Mouse (Mus musculus) embryo, embryonic 11 days (tissue): ENCODE measurements at regions not wholly inside any gene's neighbourhood (a gene's known extent, or its start where the extent isn't known, plus 50 kb on each side); places are given as distances from the start of the nearest gene placed in this dataset.

Source experiments
- DNase-seq: peaks from one replicate; pipeline ENCODE4 v3.0.0-alpha.2; 2015

DNA sequence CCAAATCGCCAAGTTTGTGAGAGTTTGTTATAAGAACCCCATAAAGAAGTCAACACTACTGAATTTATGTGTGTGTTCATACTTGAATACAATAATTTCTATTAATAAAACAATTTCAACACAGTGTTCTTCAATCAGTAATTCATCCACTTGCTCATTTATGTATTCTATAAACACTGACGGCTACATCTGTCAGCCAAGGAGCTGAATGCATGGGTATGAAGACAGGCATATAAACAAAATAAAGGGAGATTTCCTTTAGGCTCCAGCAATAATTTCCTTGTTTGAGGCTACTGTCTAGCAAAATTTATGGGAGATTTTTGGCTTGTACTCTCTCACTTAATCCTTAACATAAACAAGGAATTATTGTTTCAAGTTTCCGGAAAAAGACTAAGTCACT lies 502.9 kb downstream of the Nedd1 start:
- no peak for DNase-seq

DNA sequence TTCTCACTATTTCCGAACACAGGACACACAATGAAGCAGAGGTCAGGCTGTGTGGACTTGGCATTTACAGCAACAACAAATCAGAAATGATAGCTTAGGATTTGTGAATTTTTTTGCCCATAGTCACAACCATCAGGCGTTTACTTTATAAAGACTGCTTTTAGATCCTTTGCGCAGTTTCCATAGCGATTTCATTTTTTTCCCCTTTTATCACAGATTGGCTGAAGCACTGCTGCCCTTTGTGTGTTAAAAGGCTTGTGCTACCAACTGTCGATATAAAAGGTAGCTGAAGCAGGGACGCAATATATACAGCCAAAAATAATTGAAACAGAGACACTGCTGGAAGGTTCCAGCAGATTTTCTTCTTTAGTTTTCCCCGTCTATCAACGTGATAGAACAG lies 551.4 kb downstream of the Nedd1 start:
- DNase-seq = no peak

DNA sequence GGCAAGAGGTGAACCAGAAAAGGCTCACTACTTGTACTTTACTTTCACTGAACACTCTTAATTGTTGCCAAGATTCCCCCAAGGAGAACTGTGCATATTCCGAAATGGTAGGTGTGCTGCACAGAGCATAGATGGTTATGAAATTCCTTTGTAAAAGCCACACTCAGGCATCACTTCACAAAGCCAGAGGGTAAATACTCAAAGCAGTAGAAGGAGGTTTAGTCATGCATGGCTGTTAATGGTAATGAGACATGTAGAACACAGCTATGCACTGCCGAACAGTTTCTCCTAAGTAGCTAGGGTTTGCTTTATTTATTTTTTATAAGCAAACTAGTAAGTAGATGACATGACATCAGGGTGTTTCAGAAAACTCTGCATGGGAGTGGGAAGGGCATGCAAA lies 556.2 kb downstream of the Nedd1 start:
- DNase-seq = no peak

DNA sequence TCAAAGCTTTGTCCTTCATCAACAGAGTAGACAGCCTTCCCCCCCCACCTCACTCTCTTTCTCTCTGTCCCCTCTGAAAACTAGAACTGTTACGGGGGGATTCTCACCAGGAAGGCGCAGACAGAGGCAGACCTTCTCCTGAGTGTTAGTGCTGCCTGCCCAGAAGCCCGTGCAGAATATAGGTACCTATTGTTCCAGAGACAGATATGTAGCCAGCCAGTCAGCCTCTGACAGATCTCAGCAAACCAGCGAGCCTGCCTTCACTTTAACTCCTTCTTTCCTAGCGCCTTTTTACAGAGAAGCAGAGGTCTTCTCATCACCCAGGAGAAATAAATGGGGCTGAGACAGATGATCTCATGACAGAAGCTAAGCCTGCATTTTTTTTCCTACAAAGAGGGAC lies 557.2 kb downstream of the Nedd1 start:
- DNase-seq = peak; percentile 45

DNA sequence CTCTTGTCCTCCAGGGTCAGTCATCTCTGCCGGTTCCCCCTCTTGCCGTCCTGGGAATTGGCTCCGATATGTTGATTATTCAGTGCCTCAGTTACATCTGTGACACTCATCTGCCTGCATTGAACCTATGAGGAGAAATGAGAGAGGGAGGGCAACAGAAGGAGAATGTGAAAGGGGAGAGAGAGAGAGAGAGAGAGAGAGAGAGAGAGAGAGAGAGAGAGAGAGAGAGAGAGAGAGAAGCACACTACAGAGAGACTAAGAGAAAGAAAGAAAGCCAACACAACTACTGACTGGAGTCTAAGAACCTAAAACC lies 557.6 kb downstream of the Nedd1 start:
- no peak for DNase-seq

DNA sequence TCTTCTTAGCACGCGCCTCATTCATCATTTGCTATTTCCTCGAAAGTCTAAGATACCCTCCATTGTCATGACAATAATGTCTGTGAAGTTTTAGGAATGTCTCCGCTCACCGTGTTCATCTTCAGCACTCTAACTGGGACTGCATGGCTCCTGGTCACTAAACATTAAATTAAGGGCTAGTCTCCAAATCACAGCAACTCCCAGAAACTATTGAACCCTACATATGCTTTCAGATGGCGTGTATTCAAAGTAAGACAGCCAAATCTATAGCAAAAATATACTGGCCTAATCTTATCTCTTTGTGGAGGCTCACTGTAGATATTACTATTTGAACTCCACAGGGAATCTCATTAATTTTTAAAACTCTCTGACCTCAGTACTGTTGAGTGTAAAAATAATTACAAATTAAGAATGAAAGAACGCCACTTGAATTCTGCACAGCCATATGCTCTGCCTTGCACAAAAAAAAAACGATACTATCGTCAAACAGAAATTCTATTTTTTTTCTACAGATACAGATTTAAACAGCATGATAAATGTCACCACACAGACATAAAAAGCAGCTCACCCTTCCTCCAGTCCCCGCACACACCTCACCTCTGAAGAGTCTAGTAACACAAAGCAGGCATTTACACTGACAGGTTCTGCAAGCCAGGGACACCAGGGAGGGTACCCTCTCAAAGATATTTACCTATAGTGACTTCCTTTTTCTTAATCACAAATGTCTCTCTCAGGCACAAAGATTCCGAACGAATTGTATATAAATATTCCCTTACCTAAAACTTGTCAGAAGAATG lies 558.2 kb downstream of the Nedd1 start:
- DNase-seq = no peak

DNA sequence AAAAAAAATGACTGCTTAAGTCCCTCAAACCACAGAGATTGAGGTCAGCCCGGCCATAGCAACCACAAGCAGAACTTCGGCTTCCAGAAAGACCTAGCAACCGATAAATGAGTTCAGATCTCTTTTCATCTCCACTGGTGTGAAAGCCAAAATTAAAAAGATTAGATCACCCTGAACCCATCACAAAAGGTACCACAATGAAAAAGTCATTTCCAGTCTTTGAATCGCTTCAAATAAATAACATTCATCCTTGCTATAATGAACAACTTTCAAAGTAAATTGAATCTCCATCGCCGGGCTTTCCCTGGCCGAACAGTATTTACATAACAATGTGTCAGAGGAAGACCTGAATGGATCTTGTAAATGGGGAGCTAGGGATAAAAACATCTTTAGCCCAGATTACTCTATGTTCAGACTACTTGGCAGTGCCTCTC lies 559.1 kb downstream of the Nedd1 start:
- peak; percentile 65 for DNase-seq

DNA sequence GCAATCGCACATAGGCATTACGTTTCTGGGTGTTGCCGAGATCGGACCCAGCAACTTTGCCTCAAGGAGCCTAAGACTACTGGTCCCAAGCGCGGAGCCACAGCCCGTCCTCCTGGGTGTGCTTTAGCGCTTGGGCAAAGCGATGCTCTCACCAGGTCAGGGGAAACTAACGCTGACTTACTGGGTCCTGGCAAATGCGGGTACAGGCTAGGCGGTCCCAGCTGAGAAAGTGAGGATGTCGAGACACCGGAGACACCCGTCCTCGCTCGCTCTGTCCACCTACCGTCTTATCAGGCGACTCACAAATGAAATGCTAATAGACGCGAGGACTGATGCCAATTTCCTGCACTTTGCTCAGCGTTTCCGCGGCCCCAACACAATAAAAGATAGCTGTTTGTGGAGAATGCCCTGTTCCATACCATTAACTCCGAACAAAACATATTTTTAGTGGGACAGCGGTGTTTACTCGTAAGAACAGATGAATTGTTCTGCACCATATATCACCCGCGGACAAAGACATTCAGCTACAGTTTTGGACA lies 559.7 kb downstream of the Nedd1 start:
- DNase-seq = peak; percentile 75

DNA sequence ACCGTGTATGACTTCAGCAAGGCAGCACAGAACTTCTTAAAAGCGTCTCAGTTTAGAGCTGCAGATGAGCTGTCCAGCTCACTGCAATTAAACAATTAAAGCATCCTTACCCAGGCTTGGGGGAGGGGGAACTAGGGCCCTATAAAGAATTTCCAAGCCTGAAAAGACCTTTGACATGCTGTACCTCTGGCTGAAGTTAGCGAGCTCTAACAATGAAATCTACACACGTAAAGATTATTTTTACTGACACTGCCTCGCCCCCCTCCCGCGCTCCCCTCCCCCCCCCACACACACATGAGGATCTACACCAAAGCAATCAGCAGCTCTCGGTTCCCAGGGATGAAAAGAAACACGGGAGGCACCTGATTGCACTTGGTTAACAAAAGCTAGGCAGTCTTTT lies 560.7 kb downstream of the Nedd1 start:
- peak; percentile 41 for DNase-seq

DNA sequence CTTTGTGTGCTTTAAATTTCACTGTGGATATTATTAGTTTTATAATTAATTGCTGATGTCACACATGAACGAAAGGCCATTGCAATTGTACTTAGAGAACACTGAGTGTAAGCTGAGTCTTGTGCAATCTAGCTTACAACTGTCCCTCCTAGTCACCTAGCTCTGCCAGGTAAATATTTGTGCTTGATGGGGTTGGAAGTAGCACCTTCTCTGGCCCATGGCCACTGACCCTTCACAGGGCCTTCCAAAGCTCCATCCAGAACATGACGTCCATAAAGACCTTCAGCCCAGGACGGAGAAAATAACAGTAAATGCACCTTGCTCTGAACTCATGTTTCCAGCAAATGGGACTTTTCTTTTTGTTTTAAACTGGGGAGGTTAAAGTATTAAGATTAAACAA lies 576.0 kb downstream of the Nedd1 start:
- no peak for DNase-seq

DNA sequence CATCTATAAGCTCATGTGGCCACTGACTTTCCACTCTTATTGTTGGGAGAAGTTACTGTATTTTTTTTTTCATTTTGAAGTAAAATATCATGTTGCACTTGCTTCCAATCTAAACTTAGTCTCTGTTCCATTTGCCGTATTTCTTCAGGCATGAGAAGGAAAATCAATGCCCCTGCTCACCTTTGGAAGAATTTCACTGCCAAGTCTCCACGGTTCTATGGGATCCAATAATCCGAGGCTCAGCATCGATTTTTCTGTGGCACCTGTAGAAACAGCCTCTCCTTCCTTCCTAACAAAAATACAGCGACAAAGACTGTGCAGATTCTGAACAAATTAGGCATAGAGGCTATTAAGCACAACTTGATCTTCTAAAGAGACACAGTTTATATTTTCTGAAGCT lies 586.7 kb downstream of the Nedd1 start:
- no peak for DNase-seq

DNA sequence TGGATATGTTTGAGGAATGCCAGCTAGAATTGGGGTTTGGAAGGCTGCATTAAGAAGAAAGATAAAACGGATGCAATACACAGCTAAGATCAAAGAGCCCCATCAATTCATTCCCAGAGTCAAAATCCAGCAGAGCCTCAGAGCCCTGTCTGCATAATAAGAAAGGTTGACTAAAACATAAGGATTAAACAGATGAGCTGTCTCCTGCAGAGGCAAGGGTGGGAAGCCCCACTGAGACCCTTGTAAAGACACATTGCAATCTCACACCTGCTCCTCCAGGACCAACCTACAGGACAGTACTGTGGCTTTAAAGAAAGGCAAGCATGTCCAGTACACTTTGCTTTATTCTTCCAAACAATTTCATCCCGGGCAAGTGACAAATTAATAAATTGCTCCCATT lies 609.4 kb downstream of the Nedd1 start:
- no peak for DNase-seq

DNA sequence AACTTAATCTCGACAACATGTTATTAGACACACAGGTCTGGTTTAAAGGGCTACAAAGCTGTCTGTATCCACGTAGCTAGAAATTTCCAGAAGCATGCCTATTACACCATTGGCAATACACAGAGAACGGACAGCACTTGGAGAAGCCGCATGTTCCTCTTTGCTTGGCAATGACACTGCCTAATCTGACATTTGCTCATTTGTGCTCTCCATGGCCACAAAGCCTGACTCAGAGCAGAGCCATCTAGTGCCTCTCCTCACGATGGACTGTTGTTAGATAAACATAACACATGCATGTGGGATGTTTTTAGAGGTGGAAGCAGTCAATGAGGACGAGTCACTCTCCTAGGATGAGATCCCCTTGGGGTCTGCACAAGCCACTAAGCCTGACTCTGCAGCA lies 615.9 kb downstream of the Nedd1 start:
- DNase-seq = no peak

DNA sequence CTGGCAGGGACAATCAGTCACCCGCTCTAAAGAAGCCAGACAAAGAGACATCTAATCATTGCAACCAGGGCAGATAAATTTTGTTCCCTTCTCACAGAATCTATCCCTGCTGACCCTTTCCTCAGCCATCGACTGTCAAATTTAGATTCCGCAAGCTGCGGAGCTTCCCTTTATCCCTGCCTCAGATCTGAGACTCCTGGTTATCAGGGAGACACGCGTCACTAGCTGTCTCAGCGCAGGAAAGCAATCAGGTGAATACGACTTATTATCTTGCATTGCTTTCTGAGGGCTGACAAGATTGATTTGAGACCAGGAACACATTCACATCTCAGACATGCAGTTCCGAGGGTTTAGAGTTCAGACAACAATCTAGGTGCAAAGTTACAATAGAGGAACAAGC lies 618.3 kb downstream of the Nedd1 start:
- DNase-seq = no peak

DNA sequence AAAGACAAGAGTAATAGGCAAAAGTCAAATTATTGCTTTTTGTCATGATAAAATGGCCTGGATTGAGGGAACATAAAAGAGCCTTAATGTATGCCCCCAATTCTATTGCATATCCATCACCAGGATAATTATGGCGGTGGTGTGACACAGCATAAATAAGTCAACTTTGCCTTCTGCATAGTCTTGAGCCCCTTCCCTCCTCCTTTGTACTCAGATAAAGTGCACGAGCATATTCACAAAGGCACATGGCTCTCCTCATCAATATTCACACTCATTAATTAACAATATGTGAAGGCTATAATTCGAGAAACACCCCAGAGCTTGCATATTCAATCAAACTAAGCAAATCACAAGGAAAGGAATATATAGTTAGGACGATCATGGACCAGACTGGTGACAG lies 619.5 kb downstream of the Nedd1 start:
- DNase-seq = no peak

DNA sequence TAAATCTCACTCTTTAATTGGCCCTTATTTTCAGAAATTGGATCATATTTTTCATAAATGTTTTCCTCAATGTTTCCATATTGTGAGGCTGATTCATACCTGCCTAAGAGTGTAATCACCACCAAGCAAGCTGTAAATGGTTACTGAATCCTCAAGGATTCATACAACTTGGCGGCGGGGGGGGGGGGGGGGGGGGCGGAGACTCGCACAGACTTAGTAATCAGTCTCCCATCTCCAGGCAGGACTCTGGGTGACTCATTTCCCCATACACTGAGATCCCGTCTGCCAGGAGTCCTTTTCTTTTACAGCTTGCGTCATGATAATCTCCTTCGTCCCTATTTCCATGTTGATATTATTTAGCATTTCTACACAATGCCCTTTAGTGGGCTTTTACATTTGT lies 624.7 kb downstream of the Nedd1 start:
- DNase-seq = no peak

DNA sequence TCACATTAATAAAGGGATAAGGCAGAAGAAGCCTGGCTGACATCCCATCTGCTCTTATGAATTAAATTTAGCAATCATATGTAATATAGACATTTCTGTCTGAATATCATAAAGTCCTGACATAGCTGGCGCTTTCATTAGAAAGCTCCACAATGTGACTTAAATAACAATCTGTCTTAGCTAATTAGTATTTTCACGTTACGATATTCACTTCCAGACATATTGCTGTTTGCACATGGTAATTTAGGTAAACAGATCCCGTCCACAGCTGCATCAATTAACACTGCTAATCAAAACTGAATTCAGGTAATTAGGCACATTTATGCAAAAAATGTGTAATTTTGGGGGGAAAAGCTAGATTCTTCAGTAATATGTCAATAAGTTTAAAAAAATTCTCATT lies 625.1 kb downstream of the Nedd1 start:
- no peak for DNase-seq

DNA sequence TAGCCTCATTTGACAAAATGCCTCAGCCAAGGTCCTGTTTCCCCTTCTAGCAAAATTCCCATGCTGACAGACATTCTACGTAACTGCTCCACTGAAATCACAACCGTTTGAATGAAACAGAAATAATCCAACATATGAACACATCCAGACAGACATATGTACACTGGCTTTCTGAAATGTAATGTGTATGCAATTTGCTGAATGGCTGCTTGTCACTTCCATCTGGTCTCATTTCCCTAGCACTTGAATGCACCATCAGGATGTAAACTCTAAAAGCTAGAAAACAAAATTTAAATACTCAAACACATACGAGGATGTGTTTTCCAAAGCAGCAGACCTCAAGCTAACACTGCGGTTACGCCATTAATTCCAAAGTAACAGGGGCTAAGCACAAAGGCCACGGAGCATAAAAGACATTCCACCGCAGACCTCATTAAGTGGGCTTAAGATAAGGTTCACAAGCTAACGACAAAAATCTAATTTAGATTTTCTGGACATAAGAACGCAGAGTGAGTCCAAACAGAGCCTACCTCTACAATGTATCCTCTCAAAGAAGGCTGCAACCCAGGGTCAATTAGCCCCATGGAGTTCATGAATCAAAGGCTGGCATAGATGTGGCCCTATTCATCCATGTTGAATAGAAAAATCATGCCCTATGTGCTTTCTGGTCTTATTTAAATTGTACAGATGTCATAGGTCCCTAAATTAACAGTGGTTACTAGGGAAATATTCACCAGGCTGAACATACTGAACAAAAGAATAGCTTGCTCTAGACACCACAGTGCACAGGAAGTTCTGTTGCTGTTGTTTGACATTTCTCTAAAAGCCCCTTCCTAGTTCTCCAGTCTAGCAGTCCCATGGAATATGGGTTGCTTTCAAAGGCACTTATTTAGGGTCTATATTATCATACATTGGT lies 630.5 kb downstream of the Nedd1 start:
- peak; percentile 29 for DNase-seq

DNA sequence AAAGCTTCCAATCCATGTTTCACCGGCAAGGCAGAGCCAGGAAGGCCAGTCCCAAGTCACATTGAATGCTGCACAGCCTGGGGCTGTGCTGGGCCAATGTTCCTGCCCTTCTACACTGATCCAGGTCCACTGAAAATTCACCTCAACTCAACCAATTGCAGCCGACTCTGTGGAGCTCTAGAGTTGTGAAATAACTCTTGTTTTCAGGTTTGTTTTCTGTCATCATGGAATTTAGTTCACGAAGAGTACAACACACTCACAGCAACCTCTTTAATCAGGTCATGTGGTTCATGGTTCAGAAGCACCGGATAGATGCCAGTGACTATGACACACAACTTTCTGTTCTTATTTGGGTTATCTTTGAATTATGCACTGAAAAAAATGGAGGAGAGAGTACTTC lies 640.1 kb downstream of the Nedd1 start:
- no peak for DNase-seq

DNA sequence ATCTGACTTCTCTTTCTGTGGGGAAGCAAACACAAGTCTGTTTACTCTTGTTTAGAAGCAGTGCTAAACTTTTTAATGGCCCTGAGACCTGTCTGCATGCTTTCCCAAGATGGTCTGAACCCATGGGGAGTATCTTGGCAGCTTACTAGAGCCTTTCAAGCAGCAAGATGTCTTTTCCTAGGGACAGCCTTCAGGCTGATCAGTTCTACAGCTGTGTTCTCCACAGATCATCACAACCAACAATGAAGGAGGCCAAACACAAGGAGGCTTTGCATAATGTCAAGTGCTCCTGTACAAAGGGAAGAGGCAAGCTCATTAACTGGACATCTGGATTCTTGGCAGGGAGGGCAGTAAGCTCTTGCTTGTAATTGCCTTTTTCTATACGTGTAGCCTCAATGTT lies 641.0 kb downstream of the Nedd1 start:
- DNase-seq = peak; percentile 11

DNA sequence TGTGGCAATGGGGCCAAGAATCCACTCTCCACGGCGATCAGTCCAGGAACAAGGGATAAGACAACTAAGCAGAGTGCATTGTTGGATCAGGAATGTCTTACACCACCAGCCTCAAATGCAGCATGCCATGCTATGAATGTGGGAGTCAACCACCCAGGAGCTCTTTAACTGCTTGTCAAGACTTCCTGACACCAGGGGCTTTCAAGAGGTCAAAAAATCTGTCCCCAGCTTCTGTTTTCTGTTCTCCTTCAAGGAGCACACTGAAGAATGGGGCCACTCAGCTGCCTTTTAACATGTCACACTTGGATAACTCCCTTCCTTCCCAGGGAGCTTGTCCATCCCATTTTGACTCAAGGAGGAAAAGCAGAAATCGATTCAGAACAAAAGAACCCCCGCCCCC lies 642.8 kb downstream of the Nedd1 start:
- DNase-seq = peak; percentile 36

DNA sequence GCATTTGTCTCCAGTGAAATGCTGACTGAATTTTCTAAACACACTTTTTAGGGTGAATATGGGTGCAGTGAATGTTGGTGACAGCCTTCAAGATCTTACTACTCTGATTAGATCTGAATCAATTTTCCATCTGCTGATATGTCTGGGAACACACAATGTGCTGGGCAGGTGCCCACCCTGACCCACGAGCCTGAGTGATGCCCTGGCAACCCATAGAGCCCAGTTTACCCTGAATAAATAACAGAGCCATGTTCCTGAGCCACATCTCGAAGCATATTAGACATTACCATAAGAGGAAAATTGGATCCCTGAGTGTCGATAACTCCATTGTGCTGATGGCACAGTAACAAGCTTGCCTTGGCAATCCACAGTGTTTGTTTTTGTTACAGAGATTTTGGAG lies 644.9 kb downstream of the Nedd1 start:
- DNase-seq = no peak

DNA sequence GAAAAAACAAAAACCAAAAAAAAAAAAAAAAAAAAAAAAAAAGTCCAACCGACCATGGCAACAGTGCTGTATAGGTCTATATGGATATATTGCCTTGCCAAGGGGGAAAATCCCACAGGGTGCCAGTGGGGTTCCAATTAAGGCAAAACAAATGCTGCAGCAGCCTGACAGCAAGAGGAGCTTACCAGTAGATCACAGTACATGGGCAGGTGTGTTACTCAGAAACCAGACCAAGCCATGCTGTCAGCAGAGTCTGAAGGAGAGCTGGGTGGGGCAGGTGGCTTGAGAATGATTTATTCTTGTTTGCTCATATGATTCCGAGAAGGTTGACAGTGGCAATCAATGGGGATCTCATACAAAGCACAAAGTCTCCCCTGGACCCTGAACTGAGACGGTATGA lies 645.5 kb downstream of the Nedd1 start:
- DNase-seq = peak; percentile 5

DNA sequence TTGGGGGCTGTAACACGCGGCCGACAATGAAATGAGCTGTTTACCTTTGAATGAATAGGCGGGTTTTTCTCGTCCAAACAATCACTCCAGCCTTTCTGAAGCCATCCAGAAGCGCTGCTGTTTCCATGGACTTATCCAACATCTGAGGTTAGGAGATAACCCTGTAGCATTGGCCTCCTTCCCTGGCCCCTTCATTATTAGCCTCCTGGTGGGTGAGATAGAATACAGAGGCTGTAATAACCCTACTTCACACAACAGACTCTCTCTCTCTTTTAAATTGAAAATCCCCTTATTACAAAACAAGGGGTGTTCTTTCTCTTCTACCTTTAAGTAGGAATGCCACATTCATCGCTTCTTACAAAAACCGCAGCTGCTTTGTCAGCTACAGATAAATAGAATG lies 646.8 kb downstream of the Nedd1 start:
- peak; percentile 22 for DNase-seq
